Mouse (Mus musculus) lung, postnatal 10 days (tissue): Measurements from ENCODE around the gene Mbnl2.

Experiments used
- DNase-seq: peaks from one replicate; pipeline ENCODE4 v3.0.0; 2021

The Mbnl2 gene

DNA sequence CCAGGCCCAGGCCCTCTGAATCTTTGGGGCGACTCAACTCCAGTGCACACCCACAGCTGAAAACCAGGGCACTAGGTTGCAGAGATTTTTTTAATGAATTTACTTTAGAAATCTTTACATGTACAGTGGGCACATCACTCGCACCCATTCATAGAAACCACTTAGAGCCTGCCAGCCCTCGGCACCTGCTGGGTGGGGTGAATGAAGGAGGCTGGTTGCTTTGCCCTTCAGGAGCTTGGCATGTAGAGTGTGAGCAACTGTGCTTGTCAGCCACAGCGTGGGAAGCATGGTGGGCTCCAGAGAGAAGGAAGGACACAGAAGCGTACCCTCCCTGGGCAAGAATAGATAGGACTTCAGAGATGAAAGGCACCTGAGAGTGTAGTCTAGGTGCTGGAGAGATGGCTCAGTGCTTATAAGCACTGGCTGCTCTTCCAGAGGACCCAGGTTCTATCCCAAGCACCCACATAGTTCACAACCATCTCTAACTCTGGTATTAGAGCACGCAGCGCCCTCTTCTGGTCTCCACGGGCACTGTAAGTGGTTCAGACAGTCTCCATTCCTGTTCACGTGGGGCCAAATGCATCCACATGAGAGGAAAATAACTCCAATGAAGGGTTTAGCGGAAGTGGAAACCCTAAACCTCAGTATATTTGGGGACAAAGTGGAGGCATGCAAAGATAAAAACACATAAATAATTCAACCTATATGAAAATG, 114.9 kb downstream of the Mbnl2 start:
- no peak for DNase-seq

DNA sequence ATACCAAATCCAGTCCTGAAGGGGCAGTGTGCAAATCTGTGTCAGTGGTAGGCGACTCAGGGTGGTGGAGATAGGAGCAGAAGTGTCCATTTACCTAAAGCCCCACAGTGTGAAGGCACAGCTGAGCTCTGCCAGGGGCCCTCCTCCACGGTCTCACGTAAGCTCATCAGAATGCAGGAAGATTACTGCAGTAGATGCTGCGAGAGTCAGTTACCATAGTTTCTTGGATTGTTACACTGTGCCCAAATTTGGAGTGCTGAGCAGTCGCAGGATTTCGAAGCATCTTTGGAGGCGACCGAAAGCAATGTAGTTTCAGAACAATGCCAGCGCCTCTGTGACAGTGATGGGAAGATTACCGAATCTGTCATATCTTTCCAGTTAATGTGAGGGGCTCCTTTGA, 116.2 kb downstream of the Mbnl2 start:
- no peak for DNase-seq

DNA sequence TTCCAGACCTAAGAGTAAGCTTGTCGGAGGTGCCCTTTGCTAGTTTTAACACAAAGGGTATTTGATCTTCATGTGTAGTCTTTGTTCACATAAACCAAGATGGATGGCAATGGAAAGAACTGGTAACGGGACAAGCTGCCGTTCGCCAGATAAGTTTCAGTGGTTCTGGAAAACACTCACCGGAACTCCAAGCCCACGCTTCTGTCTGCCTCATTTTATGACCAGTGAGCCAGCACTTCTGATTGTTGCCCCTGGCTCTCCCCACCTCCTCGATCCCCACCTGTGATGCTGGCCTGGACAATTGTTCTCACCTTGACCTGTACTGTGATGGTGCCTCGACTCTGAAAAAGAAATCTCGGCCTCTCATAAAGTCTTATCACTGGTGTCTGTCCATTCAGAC, 117.0 kb downstream of the Mbnl2 start:
- DNase-seq: no peak

DNA sequence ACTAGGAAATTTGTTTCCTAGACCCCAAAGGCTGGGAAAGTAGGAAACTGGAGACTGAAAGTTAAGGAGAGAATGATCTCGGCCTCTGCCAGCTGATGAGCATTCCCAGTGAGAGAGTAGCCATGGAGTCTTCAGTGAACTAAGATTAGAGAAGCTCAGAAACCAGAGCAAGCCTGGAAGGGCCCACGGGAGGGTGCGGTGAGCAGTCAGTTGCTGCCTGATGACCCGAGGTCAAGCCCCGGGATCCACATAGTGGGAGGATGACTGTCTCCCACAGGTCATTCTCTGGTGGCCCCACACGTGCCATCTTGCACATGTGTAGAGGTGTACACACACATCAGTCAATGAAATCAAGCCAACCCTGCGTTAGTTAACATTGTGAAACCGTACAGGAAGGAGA, 118.0 kb downstream of the Mbnl2 start:
- no peak for DNase-seq

DNA sequence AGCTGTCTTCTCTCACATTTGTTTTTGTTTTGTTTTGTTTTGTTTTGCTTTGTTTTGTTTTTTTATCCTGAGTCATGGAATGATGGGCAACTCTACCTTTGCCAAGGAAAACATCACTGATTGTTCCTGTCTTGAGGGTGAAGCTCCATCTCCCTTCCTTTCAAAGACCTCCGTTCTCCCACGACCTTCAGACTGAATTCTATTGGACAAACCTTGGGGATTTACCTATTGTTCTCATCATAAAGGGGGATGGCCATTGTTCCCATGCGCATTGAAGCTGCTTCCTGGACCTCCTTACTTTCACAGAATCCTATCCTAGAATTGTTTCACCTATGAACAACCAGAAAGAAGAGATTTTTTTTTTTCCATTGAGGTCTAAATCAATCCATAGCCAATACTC, 118.7 kb downstream of the Mbnl2 start:
- DNase-seq: no peak

DNA sequence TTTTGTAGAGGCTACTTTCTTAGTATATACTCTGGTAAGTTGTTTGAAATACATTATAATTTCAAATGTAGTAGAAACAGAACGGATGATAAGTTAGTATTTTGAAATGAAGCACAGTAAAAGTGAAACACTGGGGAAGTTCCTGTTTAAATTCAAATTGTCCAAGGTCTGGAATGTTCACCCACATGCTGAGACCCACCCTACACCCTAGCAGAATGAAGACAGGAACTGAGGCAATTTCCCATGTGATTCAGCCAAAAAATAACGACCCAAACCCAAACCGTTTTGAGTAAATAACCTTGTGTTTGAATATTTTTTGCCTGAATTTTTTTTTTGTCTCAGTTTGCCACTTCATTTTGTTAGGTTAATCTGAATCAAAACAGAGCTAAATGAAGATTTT, 119.4 kb downstream of the Mbnl2 start:
- no peak for DNase-seq

DNA sequence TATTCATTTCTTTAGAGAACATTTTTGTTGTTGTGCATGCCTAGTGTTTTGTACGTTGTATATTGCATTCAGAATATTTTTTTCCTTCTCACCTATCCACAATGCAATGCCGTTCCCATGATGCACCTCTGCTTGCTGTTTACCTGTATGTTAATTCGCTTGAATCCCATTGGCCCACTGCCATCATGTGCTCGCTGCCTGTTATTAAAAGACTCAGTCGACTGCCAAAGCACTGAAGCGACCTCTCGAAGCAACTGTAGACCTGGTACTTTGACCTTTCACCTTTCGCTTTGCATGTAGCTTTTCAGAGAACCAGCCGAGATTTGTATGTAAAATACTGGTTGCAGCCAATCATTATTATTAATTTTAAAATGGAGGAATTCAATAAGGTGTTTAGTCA, 120.0 kb downstream of the Mbnl2 start:
- no peak for DNase-seq

DNA sequence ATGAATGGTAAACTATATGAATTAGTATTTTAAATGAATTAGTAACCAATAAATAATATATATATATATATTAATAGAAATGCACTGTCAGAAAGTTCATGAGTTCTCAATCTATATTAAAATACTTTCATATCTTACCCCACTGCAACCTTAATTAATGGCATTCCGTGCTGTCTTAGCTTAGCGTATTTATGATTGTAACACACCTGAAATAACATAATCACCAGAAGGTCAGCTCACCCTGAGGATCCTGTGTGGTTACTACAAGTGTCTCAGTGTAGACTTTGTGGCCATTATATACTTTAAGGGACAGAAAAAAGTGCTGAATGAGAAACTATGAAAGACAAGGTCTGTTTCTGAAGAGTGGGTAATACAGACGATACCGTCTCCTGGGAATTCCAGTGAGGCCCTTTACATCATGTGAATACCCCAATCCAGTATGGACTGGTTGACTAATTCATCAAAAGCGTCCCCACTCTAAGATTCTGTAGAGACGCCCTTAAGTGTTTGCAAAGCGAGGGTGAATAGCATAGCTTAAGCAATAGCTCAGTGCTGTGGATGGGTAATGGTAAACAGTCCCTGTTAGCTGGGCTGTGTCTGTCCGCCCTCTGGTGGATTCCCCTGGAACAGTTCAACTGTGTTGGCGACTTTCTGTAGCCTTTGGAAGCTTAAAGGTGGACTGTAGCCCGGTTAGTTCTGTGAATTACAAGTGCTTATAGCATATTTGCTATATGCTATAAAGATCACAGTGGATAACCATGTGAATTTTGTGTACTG, 122.6 kb downstream of the Mbnl2 start:
- peak; percentile 89 for DNase-seq

DNA sequence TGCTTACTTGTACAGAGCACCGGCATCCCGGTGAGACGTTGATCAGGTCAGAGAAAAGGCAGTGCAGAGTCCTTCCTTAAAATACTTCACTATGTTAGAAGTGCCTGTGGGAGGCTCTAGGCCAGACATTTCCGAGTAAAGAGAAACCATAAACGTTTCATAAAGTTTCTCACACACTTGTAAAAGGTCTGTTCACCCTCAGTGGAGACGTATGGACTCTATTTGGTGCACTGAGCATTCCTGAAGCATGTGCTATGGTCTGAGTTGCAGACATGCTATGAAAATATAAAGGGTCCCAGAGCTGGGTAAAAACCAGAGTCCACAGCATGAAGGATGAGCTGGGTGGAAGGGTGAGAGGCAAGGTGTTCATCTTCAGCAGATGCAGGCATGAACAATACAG, 124.1 kb downstream of the Mbnl2 start:
- no peak for DNase-seq

DNA sequence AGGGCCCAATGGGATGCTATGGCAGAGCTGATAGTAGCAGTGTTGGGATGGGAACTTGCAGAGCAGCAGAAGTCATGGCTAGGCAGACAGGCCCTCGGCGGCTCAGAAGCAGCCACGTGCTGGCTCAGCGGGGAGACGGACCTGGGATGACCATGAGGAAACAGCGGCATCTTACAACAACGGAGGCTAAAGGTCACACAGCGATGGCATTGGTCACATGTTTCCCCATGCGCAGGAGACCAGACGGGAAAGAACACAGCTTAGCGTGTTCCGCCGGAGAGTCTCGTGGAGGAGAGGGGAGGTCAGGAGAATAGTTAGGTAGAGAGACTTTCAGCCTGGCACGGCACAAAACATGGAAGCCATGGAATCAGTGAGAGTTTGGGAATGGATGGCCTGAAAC, 125.7 kb downstream of the Mbnl2 start:
- no peak for DNase-seq

DNA sequence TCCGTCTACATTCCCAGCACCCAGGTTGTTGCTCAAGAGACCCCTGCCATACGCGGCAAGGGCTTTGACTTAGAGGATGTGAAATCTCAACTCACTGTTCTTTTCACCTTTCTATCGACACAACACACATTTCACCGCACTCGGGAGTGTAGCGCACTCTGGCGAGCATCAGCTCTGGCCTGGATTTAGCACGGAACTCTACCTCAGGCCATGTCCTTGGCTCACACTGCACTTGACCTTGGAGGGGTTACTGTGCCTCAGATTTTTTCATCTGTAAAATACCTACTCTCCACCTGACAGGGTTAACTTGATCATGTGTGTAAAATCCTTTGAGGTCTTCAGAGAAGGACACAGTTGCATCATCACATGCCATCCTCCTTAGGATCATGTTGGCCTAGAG, 127.2 kb downstream of the Mbnl2 start:
- no peak for DNase-seq

DNA sequence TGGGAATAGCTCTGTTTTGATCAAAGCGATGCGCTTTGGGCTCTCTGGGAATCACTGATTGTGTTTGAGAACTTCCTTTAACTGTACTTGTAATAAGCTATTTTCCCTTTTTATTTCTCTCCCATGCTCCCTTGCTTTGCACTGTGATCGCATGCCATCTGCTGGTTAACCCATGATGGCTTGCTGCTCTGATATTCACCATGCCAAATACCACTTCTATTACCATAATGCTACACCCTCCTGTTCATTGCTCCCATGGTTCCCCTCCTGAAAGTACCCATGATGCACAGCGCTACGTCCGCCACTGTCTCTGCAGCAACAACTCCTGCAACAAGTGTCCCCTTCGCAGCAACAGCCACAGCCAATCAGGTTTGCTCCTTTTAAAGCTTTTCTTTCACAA, 128.9 kb downstream of the Mbnl2 start:
- DNase-seq: no peak

DNA sequence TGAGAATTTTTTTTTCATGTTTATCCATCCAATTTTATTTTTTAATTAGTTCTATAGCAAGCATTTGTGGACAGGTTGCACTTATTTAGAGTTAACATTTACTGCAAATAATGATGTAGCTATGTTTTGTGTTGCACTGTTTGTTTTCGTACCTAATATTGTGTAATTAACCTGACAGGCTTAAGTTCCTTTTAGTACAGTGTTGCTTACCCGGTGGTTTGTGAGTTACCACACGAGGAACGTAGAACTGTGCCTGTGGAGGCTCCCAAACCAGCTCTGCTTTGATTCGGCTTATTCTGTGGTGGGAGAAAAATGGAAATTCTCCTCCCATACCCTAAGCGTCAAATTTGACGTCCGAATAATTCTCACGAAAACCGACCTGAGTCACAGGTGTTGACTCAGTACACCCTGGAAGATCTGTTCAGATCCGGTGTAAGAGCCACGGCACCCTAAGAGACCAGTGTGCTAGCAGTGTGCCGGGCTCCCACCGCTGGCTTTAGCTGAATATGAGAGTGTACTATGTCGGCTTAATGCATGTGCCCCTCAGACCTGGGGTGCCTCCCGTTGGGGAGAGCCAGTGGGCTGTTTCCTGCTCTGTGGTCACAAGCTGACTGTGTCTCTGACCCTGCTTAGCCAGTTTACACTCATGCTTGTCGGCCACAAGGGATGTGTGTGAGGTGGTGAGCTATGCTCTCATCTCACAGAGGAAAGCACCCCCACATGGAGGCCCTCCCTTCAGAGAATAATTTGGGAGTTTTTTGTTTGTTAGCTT, 129.5 kb downstream of the Mbnl2 start:
- DNase-seq: no peak

DNA sequence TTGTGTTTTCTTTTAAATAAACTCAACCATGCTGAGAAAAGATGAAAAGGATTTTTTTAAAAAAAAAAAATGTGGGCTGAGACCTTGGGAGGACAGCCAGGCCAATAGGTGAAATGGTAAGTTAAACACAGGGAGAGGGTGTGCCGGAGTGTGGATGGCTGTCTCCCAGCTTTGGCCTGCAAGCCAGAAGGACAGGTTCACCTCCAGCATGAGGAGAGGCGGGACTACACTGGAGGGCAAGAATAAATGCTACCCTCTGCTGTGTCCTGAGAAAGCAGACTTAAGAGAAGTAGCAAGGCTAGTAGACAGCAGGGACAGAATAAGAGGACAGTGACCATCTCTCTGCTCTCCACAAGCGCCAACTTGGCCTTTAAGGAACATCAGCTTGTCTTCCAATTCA, 130.1 kb downstream of the Mbnl2 start:
- no peak for DNase-seq

DNA sequence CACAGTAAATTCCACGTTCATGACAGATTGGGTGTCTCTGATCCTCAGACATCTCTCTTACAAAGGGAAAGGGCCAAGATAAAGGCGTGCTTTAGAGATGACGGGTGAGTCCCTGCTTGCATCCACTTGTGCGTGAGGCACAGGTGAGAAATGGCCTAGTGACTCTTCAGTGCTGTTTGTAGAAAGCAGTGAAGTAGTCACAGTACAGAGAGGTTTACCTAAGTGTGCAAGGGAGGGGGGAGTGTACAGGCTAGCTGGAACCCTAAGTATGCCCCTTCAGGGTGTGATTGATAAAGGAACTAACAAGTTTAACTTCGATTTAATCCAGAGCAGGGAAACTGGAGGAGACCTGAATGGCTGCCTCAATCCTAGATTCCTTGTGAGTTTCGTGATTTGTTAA, 130.8 kb downstream of the Mbnl2 start:
- DNase-seq: no peak

DNA sequence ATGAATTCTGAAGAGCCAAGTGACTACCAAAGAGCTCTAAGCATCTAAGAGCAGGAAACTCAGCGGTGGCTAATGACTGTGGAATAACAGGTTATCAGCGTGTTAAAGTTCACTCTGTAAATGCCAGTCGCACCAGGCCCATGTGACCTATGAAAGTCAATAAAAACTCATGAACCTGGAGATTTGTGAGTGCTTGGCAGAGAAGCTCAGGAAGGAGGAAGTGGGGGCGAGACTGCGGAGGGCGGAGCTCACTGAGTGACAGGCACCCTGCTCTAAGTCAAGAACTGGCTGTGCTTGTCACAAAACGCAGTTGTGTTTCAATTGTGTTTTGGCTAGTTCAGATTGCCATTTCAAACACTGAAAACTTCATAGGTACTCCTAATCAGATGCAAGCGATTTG, 131.4 kb downstream of the Mbnl2 start:
- DNase-seq: peak; percentile 78

DNA sequence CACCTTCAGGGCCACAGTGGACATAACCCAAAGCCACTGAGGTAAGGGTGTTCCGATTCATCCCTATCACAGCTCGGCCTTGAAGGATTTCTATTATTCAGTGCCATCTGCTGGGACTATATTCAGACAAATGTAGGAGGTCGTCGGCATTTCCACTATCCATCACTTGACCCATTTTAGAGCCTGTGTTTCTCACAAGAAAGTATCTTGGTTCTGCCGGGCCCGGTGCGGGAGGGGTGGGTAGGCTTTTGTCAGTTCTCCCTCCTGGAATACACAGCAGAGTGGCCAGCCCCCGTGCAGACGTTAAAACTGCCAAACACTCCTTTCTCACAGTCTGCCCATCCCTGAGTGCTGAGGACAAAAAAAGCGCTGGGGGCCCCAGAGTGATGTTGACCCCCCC, 134.4 kb downstream of the Mbnl2 start:
- DNase-seq: no peak

DNA sequence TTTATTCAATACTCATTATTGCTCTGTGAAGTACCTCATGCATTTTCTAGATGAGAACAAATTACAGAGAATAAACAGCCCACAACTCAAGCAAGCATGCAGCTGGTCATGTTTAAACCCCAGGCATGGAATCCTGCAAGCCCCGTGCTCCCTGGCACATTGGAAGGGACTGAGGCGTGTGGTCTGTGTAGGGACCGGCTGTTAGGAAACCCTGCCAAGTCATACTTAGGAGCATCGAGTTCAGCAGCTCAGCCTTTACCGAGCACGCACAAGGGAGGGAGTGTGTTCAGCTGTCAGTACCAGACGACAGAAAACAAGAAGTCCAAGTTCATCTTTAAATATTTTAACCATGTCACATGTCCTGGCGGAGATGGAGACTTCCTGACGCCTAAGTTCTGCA, 141.4 kb downstream of the Mbnl2 start:
- DNase-seq: peak; percentile 54

DNA sequence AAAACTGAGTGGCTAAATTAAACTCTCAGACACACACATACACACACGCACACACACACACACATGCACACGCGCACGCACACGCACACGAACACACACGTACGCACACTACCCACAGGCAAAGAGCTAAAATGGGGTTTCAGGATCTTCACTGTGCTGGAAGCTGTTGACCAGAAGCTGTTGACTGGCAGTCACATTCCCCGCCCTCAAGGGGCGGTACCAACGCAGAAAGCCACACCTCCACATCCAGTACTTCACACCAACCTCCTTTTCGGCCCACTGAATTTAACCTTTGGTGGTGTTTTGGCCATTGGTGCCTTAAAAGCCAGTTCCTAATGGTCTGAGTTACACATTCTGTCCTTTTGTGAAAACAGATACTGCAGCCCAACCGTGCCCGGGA, 143.5 kb downstream of the Mbnl2 start:
- peak; percentile 33 for DNase-seq

DNA sequence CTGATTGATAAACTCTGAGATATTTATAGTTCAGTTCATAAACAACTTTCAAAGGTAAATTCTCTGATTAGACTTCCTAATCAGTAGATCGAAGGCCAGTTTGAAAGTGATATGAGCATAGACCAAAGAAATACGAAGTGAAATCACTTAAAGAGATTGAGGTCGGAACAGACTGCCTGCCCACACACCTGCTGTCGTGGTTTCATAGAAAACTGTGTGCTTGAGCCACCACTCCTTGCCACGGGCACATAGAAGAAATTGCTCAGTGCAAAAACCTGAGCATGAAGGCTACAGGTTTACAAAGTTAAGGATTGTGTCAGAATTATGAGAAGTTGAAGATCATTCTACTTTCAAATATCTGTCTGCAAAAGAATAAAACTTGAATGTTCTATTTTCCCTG, 153.0 kb downstream of the Mbnl2 start:
- no peak for DNase-seq

DNA sequence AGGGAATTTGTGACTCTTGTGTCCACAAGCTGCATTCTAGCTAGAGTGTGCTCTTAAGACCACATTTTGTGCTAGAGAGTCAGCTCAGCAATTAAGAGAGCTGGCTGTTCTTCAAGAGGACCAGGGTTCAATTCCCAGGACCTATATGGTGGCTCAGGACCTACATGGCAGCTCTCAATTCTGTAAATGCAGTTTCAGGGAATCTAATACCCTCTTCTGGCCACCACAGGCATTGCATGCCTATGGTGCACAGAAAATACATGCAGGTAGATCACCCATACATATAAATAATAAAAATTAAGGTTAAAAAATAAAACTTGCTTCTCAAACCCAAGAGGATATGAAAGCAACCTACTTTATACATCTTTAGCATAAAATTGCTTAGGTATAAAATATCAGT, 157.3 kb downstream of the Mbnl2 start:
- DNase-seq: no peak

DNA sequence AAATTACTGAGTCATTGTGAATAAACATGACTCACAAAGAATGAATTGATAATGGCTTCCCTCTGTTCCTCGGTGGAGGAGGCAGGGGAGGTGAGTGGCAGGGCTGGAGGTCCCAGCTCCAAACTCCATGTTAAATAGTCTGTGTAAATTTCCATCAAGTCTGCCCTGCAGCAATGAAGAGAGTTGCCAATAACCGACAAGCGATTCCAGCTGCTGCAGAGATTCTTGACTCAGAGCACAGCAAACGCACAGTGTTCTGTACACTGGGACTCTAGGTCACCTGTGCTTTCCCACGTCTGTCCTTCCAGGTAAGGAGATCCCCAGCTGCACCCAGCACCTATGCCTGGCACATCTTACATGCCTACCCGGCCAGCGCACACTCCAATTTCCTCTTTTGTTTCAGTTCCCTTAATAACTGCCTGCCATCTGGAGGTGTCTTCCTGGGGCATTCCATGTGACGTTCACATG, 158.5 kb downstream of the Mbnl2 start:
- DNase-seq: no peak

DNA sequence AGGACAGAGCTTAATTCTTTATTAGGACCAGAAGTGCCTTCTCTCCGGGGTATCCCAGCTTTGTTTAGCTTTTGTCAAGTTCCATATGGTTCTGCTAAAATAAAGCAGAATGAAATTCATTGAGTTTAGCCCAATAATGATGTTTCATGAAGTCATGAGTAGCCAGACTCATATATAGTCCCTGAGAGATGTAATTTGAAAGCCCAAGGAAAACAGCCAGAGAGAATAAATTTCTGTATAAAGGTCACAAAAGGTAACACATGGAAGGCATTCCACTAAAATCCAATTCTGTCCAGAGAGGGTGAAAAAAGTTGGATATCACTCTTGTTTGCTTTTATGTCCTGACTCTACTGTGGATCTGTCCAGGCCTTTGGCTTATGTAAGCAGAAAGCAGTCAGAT, 159.4 kb downstream of the Mbnl2 start:
- DNase-seq: no peak

DNA sequence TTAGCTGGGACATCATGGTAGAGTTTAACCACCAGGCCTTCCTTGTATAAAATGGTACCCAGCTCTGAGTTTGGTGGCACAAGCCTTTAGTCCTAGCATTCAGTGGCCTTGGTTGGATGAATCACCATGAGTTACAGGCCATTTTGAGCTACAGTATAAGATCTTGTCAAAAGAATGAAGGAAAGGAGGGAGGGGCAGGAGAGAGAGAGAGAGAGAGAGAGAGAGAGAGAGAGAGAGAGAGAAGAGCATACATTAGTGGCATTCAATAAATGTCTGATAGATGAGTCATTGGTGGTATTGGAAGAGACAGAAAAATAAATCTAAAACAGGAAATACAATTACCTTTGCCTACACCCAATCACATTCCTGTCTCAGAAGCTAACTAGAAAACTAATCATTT, 165.2 kb downstream of the Mbnl2 start:
- no peak for DNase-seq
